Mouse (Mus musculus) cortical plate, adult 2 months (tissue): ENCODE data around the gene Ahctf1.

Source experiments
- CTCF ChIP-seq: fragments of 200-500 bp; IDR thresholded peaks from 2 replicates; pipeline ENCODE4 v1.5.1; 2011; ENCODE audit warnings: mild to moderate bottlenecking, control low read depth, low read length; ENCODE audit not compliant: insufficient read depth; ENCODE audit errors: extremely low read depth
- POLR2A ChIP-seq: fragments of 200-500 bp; IDR thresholded peaks from 2 replicates; pipeline ENCODE4 v1.6.1; 2011; ENCODE audit warnings: mild to moderate bottlenecking, low read length, control low read depth; ENCODE audit not compliant: insufficient read depth; ENCODE audit errors: extremely low read depth

DNA sequence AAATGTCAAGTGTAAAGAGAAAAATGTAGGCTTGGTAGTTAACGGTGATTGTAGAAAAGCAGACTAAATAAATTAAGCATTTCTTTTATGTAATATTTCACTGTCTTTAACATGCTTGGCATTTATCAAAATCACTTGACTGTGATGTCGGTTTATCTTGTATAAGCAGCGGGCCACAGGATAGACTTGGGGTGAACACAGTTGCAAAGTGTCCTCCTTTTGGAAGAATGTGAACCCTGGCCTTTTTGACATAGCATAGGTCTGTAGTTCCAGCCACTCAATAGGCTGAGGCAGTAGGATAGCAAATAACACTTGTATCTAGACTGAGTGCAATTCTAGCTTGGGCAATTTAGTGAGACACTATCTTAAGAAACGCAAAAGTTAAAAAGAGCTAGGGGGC lies 4.0 kb upstream of the Ahctf1 start:
- no peak for TF ChIP-seq CTCF
- no peak for TF ChIP-seq POLR2A
